Mouse (Mus musculus): ENCODE results near the gene Scgn.

The Scgn gene

DNA sequence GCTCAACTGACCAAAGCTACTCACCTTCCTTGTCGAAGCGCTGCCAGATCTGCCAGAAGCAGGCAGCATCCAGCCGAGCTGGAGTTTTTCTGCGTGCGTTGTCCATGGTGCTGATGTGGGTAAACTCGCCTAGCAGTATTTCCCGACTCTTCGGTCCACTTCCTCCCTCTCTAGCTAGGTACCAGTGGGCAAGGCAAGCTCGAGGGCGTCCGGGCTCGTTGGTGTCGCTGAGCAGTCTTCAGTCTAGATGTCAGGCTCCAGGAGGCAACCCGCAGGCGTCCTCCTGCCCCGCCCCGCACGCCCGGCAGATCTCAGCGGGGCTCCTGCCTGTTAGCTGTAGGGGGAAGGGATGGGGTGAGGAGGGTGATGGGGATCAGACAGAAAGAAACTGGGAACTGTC is at the start of gene Scgn:
TSS of gene Scgn (minus strand) at position 287 of the 400 bp plus-strand sequence.
- peak; percentile 13 to 15 for DNase-seq

DNA sequence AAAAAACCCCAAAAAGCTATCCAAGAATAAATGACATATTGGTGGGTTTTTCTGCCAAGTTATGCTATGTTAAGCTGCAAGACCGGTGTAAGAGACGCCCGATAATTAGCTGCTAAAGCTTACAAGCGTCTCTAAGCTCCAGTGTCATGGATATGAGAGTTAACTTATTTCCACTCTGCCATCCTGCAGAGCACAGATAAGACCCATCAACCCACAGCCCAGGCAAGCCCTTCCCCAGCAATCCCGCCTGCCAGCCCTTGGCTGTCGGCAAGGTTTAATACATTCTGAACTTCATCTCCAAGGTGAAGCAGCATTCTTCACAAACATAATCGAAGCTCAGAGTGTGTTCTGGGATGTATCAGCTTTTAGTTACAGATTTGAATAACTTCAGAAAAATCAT is 49.2 kb upstream of the Scgn start:
- DNase-seq = no peak

DNA sequence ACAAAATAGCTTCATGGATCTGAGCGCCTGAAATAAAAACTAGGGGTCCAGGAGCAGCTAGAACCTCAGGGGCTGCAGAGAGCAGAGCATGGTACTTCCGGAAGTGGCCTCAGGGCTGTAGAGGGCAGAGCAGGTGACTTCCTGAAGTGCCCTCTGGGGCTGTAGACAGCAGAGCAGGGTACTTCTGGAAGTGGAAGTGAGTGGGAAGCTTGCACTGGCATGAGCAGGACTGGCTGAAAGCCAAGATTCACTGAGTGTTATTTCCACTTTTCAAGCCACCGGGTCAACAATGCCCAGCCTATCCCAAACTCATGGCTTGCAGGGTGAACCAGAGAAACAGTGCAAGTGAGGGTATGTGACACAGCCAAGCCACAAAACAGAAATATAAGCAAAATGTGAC is 46.5 kb upstream of the Scgn start:
- DNase-seq = no peak

DNA sequence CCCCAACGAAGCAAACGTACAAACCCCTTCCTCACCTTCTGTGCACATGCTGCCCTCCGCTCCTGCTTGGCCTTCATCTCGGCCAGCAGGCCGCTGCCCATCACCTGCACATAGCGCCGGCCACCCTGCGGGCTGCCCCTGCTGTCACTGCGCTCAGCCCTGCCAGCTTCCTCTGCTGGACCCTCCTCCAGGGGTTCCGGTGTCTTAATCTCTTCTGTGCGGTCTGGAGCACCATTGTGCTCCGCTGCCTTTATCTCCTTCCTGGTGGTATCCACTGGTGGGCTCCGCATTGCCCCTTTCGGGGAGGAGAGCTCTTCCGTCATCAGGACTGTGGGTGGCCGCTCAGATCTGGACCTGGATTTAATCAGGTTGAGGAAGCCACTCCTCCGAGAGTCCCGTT is 45.1 kb upstream of the Scgn start:
- DNase-seq = no peak

DNA sequence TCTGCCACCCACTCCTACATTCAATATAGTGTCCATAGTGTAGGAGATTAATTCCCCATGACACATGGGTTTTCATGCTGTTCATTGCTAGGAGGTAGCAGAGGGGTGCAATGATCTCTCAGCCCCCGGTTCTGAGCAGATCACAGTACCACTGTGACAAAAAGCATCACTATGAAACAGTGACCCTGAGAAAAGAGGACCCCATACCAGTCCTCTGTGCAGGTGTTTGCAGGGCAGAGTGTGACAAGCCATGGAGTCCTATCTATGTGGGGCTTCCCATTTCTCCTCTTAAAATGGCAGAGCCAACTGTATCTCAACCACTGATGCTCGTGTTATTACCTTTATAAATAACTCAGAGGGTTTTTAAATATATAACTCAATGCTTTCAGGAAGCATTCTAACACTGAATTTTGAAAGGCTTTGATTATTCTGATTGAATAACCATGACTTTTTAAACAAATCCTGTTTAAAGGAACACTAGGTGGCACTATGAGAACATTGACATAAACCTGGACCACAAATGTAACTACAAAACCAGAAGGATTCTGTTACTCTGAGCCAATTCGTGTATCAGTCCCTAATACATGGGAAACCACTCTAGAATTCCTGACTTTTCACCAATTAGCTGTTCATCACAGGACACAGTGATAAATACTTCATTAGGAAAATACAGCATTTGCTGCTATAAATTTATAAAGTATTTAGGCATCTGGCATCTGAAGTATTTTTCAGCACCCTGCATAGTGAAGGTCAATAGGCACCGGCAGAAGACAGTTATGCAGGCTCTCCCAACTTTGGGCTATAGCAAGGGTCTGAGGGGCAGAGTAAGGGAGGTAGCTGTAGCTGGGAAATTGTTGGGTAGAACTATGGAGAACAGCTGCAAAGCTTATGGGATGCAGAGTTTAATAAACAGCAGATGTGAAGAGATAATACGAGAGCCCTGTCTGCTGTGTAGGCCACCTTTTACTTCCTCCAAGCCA is 36.5 kb upstream of the Scgn start:
- no peak for DNase-seq

DNA sequence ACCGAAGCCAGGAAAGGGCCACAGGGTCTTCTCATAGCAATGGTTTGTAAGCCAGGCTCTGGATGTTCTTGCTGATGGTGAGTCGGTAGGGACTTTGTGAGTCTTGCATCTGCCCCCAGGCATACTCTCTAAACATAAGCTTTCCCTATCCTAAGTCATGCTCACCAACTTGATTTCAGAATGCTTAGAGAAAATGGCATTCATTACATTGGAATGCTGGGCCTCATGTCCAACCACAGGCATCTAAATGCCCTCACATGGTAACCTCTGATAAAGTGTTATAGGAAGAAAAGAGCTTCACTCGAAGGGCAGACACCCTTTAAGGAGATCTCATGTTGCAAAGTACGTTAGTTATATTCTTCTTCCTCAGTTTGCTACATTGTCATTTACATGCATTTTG is 27.5 kb upstream of the Scgn start:
- DNase-seq = no peak

DNA sequence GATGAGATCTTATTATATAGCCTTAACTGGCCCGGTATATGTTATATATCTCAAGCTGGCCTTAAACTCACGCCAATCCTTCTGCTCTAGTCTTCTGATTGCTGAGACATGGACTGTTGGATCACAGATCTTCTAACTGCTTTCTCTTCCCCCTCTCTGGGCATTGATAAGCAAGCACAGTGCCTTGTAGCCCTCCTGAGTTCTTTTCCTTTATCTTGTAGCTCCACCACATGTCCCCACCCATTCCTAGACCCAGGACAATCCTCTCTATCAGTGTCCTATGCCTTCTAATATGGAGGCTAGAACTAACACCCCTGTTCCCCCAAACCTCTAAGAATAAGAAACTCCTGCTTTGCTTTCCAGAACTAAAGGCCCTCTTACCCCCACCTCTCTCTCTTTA is 14.5 kb upstream of the Scgn start:
- DNase-seq = no peak

DNA sequence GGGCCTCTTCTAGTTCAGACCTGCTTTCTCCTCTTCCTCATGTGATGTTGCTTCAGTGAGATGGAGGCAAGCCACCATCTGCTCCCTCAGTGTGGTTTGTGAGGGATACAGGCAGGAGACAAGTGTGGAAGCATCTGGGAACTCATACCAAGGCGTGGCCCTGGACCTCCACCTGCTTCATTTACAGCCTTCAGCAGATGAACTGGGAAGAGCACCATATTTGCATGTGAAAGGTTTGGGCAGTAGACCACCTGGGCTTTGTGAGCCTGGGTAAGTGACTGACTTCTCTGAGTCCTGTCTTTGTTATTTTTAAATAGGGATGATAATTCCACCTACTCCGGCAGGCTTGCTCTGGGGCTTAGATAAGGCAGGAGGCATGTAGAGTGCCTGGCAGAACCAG is 10.8 kb upstream of the Scgn start:
- DNase-seq = no peak

DNA sequence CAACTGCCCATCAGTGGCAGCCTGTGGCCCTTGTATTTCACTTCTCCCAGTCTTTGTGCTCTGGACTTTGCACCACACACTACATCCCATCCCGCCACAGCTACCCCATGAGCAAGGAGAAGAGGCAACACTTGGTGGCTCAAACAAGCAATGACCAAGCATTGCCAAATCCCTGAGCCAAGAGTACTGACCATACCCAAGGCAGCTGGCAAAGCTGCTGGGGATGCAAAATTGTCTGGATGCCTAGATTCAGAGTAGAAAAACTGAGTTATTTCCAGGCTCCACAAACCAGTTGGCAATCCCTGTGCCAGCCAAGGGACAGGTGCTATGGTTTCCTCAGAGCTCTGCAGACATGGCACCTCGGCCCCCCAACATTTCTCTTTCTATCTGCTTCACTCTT is 10.1 kb upstream of the Scgn start:
- DNase-seq = no peak

DNA sequence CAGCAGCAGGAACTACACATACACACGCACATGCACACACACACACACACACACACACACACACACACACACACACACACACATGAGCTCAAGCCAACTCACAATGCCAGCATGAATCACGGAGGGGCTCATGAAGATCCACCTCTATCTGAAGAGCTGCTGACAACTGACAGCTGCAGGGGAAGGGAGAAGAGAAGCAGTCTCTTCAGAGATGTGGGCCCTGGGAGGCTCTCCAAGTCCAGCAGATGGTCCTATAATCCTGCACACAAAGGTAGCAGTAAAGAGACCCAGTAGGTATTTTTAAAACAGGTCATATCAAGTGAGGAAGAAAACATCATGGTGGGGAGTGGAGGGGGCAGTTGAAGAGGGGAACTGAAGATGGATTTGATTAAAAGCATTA is 7.8 kb upstream of the Scgn start:
- no peak for DNase-seq

DNA sequence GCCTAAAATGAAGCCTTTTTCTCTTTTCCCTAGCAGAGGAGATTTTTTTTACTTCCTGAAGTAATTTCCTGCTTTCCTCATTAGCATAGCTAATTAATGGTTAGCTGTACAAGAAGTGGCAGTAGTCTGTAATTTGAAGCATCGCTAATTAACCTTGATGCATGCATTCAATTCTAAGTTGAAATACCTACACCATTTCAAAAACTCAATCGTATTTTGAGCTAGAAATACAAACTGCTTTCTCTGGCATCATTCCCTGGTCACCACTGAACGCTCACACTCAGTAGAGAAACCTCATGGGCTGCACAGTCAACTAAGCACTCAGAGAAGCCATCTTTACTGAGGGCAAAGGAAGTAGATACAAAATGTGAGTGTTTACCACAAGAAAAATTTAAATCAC is 3.7 kb upstream of the Scgn start:
- no peak for DNase-seq

DNA sequence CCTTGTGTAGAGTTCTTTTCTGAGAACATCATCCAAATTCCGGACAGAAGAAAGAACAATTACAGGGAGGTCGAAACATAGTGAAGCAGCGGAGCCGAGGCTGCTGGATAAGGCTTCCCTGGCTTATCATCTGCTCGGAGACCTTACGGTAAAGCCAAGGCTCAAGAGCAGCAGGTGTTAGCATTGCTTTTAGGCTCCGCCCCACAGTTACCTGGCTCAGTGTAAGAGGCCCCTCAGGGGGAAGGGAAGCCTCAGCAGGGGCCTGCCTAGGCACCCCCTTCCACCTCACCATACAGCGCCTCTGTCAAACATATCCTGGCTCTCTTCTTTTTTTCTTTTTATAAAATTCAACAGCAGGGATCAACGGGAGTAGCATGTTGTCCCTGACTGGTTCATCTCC is 3.0 kb upstream of the Scgn start:
- no peak for DNase-seq

DNA sequence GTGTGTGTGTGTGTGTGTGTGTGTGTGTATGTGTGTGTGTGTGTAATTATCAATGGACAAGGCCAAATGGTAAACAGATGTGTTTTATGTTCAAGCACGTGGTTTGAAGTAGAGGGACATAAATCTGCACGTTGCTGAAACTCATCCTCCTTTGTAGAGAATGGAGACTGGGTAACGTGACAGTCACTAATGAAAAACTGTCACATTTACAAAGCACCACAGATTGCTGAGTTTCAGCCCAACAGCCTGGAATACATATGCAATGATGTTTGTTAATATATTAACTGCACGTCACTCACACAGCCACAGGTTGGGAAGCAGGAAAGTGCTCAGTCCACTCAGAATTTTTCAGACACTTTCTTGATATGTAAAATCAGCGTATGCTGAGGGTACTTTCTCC is 563 bp downstream of the Scgn start:
- no peak for DNase-seq

DNA sequence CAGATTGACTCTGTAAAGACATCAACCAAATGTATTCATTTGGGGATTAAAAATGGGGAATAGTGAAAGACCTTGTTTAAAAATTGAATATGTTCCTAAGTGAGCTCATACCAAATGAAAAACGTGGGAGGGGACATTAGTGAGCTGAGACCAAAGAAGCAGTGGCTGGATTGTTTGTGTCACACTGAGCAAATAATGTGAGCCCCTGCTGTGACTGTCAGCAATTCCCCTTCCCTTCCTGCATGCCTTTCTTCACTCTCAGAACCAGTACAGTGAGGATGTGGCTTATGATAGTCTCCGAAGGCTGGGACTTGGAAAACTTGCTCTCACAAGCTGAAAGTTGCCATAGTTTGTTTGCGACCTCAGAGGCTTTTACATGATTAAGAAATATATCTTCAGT is 5.9 kb downstream of the Scgn start:
- no peak for DNase-seq

DNA sequence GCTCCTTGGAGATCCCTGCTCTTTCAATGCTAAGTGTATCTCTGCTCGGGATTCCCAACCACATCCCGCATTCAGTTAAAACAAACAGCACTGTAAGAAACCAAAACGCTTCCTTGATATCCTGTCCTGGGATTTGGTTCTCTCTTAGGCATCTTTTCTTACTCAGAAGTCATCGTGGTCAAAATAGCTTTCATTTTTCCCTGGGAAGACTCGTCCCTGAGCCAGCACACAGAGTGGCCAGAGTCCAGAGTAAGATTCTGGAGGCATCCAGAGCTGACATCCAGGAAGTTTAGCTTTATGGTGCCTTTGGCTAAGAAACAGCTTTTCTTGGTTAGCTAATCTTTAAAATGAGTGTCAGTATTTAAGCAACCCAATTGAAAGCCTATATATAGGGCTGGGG is 18.7 kb downstream of the Scgn start:
- DNase-seq = no peak

DNA sequence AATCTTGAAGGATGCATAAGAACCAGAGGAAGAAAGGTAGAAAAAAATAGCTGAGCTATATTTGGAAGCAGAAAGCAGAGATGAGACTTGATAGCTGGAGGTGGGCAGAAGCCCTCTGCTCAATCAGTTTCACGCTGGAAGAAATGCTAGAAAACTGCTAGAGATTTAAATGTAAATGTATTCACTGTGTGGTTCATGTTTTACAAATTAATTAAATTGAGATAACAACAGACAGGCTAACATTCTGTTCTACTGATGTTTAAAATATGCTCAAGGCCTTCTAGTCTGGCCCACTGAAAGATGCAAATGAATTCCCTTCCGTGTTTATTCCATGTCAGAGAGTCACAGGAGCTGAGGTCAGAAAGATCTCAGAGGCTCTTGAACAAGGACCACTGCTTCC is 19.1 kb downstream of the Scgn start:
- no peak for DNase-seq

DNA sequence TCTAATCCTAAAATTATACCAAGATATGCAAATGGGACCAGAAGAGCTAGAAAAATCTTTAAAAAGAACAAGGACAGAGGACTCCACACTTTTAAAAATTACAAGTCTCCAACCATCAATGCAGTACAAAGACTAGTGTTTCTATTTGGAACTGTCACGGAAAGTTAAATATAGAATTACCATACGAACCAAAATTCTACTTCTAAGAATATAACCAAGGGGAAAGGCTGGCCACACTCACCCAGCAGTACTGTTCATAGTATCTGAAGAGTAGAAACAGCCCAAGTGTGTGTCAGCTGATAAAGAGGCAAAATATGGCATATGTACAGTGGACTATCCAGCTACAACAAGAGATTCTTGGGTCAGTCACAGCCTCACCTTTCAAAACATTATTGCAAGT is 26.1 kb downstream of the Scgn start:
- no peak for DNase-seq

DNA sequence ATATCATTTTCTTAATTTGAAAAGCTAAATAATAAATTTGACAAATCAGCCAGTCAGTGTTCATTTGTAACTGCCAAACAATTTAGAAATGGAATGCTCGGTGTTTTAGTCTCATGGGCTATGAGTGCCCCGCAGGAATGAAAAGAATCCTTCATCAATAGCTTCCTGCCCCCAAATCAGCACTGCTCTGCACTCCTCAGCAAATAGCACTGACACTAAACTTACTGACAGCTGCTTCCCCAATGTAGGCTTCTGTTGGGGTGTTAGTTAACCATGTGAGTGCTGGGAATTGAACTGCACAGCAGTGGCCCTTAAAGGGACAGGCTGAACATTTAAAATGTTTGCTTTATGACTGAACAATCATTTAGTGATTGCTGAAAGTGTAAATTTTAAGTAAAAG is 31.2 kb downstream of the Scgn start:
- no peak for DNase-seq

DNA sequence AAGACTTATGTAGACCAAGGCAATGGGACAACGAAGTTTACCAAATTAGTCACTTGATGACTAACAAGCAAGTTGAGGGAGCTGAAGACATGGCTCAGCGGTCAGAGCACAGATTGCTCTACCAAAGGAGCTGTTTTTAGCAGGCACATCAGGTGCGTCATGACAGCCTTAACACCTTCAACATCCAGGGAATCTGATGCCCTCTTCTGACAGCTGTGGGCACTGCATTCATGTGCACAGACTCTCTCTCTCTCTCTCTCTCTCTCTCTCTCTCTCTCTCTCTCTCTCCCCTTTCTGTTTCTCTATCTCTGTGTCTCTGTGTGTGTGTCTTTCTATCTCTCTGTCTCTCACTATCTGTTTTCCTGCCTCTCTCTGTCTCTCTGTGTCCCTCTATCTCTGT is 40.1 kb downstream of the Scgn start:
- peak; percentile 17 to 18 for DNase-seq

DNA sequence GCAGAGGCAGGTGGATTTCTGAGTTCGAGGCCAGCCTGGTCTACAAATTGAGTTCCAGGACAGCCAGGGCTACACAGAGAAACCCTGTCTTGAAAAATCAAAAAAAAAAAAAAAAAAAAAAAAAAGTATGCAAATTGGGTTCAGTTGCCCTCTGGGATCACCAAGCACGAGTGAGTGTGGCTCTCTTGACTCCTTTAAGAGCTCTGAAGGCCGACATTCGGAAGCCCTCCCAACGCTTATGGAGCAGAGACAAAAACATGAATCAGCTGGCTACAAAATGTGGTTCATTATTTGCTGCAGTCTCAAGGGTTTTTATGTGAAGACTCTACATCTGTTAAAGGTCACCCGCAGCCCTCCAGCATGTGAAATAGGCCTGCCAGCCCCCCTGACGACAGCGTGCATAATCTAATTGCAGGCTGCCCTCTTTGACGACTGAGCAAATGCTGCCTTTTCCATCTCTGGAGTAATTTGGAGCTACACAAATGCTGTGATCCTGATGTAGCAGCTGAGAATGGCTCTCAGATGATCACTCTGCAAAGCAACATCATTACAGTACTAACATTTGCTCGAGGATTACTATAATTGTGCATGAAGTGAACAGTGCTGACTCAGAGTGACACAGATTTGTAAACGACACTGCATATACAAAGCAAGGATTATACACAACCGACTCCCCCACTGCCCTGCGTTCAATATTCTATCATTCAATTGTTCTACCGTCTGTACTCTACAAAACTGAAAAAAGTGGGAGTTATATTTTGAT is 41.3 kb downstream of the Scgn start:
- DNase-seq = no peak

DNA sequence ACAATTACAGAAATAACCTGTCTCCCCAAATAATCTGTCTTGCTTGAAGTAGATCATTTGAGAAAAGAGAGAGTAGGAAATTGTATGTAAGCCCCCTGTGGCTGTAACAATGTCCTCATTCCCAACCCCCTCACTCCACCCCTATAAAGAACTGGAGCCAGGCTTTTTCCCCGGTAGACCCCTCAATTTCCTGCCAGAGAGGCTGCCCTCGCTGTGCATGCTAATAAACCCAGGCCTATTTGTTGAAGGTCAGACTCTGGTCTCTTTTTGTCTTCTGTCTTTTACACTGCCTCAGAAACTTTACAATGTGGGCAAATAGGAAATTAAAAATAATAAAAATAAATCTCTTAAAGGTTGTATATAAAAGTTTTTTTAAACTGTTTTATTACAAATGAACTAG is 44.8 kb downstream of the Scgn start:
- DNase-seq = no peak

DNA sequence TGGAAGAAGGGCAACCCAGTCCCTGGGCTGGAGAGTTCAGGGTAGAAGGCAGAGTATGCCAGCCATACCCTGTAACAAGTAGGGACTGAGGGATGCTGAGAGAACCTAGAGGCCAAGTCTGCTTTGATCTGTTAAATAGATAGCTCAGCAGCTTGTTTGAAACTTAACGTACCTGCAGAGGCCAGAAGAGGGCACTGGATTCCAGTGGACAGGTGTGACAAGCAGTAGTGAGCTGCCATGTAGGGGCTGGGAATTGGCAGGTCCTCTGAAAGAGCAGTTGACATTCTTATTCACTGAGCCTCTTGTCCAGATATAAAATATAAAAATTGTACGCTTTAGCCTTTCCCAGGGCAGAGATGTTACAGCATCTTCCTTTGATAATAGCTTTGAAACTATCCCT is 48.2 kb downstream of the Scgn start:
- no peak for DNase-seq

DNA sequence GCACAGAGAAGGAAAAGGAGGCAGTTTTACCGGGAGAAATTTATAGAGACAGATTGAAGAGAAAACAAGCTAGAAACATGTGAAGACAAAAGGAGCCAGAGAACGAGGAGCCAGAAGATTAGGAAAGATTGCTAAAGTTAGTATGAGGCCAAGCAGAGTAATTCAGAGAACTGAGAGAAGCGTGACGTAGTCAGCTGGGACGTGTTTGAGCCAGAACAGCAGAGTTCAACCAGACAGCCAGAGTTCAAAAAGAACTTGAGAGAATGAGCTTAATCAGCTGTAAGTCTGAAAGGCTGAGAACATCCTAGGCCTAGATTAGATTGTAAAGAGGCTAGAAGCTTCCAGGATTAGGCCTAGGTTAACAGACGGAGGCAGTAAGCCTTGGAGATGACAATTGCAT is 50.7 kb downstream of the Scgn start:
- DNase-seq = no peak

DNA sequence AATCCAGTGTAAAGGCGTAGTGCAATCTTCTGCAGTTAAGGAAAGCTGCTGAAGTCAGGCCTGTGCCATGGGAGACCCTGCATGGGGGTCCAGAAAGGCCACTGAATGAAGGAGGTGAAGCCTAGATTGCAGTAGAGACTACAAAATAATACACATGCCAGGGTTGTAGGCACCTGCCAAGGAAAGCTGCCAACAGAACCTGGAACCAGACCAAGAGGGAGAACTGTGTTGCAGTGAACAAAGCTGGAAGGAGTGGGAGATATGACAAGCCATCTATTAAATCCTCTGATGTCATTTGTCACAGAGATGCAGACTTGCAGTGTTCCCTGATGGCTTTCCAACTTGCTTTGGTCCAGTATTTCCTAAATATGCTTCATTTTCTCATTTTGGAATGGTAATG is 52.3 kb downstream of the Scgn start:
- DNase-seq = no peak

DNA sequence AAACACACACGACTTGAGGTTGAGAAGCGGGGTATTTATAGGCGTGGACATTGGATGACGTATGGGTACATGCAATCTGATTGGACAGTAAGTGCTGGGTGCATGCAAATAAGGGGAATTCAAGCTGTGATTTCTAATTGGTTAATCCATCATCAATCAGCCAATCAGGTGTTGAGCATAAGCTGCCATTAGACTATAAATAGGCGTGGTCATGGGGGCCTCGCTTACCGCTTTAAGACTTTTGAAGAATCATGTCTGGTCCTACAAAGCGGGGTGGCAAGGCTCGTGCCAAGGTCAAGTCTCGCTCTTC is 56.8 kb downstream of the Scgn start, which contains the start of gene Hist1h2aa:
TSS of gene Hist1h2aa (plus strand) at position 252 of the 310 bp plus-strand sequence.
- DNase-seq = no peak

All from thymus, postnatal 36 days (tissue).